Mouse (Mus musculus): ENCODE data around the gene Tmem231. TPM values are rescaled to one million over a fixed set of nuclear protein-coding genes. Genes with fewer than 3 reads are reported as not detected.

Tmem231 gene
- total RNA-seq, 2 experiments from 2014 or later: 12.0 to 13.0 TPM

DNA sequence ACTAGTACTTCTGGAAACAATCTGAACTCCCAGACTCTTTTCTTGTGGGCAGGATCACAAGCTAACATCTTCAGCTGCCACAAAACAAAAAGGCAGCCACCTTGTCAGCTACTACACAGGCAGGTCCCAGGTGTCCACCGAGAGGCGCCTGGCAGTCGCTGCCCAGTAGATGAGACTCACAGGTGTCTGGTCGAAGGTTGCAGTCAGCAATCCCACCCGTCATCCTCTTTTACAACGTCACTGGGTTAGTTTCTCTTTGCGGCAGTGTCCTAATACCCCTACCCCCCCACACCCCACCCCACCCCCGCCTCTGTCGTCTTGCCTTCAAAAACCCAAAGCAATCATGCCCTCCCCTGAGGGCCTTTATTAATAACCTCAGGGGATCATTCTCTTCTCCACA, 57.9 kb downstream of the Tmem231 start:
- intact Hi-C loops (cut with DNase I): loop anchor here (2.0 to 10.0 kb wide), 3 partner anchors 37 to 1759 kb away; partner anchors contain the start of genes Chst5 and Mon1b
- no peak for DNase-seq (ENCODE audit: low spot score in 2 of 2)

DNA sequence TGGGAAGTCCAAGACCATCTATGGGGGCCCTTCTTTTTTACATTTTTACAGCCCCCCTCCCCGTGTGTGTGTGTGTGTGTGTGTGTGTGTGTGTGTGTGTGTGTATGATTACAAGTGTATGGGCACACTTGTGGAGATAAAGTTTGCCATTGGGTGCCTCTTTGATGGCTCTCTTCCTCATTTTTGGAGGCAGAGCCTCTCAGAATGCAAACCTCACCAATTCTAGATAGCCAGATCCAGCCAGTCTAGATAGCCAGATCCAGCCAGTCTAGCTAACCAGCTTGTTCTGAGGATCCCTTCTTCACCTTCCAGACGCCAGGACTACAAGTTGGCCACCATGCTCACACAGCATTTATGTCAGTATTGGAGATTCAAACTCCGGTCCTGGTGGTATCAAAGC, 62.4 kb downstream of the Tmem231 start:
- DNase-seq (ENCODE audit: low spot score in 2 of 2): no peak
- intact Hi-C loops (cut with DNase I): loop anchor here (10.0 kb wide), 1 partner anchor 1764 kb away; the partner anchor contains the start of gene Mon1b

DNA sequence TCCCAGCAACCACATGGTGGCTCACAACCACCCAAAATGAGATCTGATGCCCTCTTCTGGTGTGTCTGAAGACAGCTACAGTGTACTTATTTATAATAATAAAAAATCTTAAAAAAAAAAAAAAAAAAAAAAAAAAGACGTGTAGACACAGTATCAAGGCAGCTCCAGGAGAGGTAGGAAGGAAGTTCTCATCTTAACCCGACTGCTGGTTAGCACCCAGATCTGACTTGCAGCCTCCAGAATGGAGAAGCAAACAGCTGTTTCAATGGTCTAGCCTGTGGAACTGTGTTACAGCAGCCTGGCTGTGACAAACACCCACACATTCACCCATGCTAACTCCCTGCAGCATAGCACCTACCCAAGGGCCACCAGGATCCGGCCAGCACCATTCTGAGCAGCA, 63.3 kb downstream of the Tmem231 start:
- intact Hi-C loops (cut with DNase I): loop anchor here (10.0 kb wide), 1 partner anchor 1764 kb away; the partner anchor contains the start of gene Mon1b
- DNase-seq (ENCODE audit: low spot score in 2 of 2): no peak

GRCm38 (mm10) chr8:111868664-111869063, 65.0 kb downstream of the Tmem231 start:
- no peak for DNase-seq (ENCODE audit: low spot score in 2 of 2)

DNA sequence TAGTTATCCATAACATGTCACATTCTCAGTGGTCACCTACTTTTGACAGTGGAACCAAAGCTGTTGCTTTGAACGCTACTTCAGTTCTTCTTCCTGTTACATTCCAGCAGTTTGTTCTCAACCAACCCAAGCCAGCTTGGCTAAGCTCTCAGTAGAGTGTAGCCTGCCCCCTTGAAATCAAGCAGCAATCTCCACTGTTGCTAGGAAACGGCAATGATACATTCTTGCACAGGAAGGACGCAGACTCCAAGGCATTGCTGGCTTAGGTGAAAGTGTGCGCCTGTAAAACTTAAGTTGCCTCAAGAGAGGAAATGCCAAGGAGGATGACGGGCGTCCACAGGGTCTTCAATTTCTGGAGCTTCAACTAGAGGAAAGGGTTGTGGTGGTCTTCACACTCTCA, 67.8 kb downstream of the Tmem231 start:
- intact Hi-C loops (cut with DNase I): no loop called here

More at GRCm38 (mm10) chr8:111868664-111869063, 65.0 kb downstream of the Tmem231 start:
- intact Hi-C loops (cut with DNase I): no loop called here

GRCm38 (mm10) chr8:111865130-111865852, 68.4 kb downstream of the Tmem231 start:
- intact Hi-C loops (cut with DNase I): no loop called here
- no peak for DNase-seq (ENCODE audit: low spot score in 2 of 2)

More for the DNA sequence above, 67.8 kb downstream of the Tmem231 start:
- no peak for DNase-seq (ENCODE audit: low spot score in 2 of 2)

DNA sequence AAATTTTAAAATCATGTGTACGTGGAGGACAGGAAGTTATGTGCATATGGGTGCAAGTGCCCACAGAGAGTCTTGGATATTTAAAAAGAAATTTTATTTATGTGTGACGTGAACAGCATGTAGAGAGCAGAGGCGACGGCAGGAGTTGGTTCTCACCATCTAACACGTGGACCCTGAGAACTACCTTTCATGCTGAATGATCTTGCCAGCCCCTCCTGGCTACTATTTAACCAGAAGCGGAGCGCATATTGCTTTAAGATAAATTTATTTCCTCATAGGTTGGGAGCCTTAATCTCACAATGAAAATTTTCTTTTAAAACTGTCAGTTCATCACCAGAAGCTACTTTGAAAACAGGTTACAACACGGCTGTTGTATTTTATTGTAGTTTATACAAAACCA, 69.0 kb downstream of the Tmem231 start:
- intact Hi-C loops (cut with DNase I): no loop called here
- no peak for DNase-seq (ENCODE audit: low spot score in 2 of 2)

DNA sequence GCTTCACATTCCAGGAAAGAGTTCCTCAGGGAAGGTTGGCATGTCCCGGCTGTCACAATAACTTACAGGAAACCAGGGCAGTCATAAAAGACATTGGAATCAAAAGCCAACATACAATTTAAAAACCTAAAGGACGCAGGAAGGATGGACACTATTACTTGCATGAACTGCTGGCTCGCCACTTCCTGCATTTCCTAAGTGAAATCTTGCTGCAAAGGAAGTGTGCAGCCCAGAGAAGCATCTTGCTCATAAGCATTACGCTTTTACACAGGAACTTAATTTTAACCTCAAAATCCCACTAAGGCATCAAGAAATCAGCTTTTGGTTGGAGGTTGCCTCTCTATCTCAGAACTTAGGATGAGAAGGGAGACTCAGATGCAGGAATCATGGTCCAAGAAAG, 70.4 kb downstream of the Tmem231 start:
- intact Hi-C loops (cut with DNase I): no loop called here
- no peak for DNase-seq (ENCODE audit: low spot score in 2 of 2)

Other genes with a start within 250 kb of the Tmem231 start
- gene Ctrb1, start 242.9 kb downstream of the Tmem231 start, total RNA-seq (2021): not detected
- 10 to 100 TPM; 50.6 to 51.7 TPM for gene Bcar1, start 190.1 kb downstream of the Tmem231 start, total RNA-seq (2021)
- 10 to 100 TPM; 78.0 to 81.5 TPM for gene Cfdp1, start 79.6 kb downstream of the Tmem231 start, total RNA-seq (2021)
- gene Tmem170, start 57.1 kb downstream of the Tmem231 start, total RNA-seq (2021): 1 to 10 TPM; 3.6 to 4.3 TPM
- gene Chst5, start 23.4 kb downstream of the Tmem231 start, total RNA-seq (2021): under 1 TPM; 0.28 to 0.30 TPM
- gene Gabarapl2, start 6.8 kb upstream of the Tmem231 start, total RNA-seq (2021): 100 to 1,000 TPM; 219 to 220 TPM
- 1 to 10 TPM; 5.4 to 6.6 TPM for gene Adat1, start 58.4 kb upstream of the Tmem231 start, total RNA-seq (2021)
- 10 to 100 TPM; 67.3 to 71.2 TPM for gene Kars, start 77.4 kb upstream of the Tmem231 start, total RNA-seq (2021)
- gene Terf2ip, start 77.5 kb upstream of the Tmem231 start, total RNA-seq (2021): 10 to 100 TPM; 35.4 to 36.3 TPM
- gene Gm6793, start 81.2 kb upstream of the Tmem231 start, total RNA-seq (2021): under 1 TPM in 1 of 2 experiments, not detected in 1; 0.23 TPM

Data from left cerebral cortex, postnatal 25 days (tissue).